Mouse (Mus musculus) lung, postnatal 0 days (tissue): ENCODE measurements around the gene Isoc2b.

Experiments used
- CTCF ChIP-seq: IDR thresholded peaks from 2 replicates; pipeline ENCODE4 v1.5.1; 2016; ENCODE audit warnings: antibody characterized with exemption, mild to moderate bottlenecking
- EP300 ChIP-seq: IDR thresholded peaks from 2 replicates; pipeline ENCODE4 v1.6.1; 2016; ENCODE audit warnings: antibody characterized with exemption, mild to moderate bottlenecking, control low read depth

GRCm38 (mm10) chr7:4843604-4844244, 26.3 kb downstream of the Isoc2b start:
- no peak for TF ChIP-seq CTCF
- no peak for TF ChIP-seq EP300
